Mouse (Mus musculus) monocyte, adult 5-6 weeks (primary cell): ENCODE results near the gene Fxyd7. TPM values are rescaled to one million over a fixed set of nuclear protein-coding genes. Genes with fewer than 3 reads are reported as not detected.

Experiments
- ATAC-seq: fragments of 153-309, 156-312 bp; replicated peaks from 2 replicates; pipeline ENCODE4 v1.8.0; 2017; ENCODE audit warnings: mild to moderate bottlenecking; ENCODE audit not compliant: low TSS enrichment, insufficient number of reproducible peaks, severe bottlenecking, poor library complexity, low FRiP score
- total RNA-seq: library from RNA; stranded (forward); fragments of 200-1000, 200-491, 200-594 nt; gene quantifications from 3 replicates; pipeline ENCODE4 v1.2.3, GENCODE M21; 2017

The Fxyd7 gene
- total RNA-seq, 1 experiment from 2014 or later, result not detected

DNA sequence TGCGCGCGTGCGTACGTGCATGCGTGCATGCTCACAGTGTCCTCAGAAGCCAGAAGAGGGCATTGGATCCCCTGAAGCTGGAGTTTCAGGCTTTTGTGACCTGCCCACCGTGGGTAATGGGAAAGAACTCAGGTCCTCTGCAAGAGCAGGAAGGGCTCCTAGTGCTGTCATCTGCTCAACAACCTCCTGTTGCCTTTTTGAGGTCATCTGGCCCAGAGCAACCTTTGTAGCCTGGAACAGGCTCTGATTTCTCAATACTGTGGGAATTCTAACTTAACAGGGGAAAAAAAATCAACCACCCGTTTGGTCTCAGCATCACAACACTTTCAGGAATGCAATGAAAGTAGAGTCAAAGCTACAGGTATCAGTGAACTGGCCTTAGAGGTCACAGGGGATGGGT, 28.4 kb upstream of the Fxyd7 start:
- no peak for ATAC-seq

DNA sequence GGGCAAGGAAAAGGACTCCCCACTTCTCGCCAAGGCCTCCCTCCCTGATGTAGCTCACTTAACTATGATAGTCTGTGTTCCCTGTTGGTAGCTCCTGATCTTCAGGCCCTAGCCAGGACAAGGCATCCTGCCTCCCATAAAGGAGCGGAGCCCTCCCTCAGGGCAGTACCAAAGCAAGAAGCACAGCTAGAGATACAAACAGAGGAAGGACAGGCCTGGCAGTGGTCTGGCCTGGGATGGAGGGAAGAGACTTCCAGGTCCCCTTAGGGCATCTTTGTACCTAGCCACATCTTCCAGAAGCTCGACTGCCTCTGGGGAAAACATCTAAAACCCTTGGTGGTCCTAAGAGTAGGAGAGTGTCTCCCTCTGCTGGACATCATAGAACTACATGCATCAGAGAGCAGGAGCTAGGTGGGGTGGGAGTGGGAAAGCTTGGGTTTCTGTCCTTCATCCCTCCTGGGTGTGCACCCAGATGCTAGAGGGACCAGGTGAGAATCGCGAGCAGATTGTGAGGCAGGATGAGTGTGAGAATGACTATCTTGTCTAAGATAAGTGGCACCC, 26.7 kb upstream of the Fxyd7 start:
- peak; percentile 61 for ATAC-seq

- no peak for ATAC-seq
Observed at GRCm38 (mm10) chr7:31077470-31077869, 26.2 kb upstream of the Fxyd7 start.

- ATAC-seq, result no peak
Observed at GRCm38 (mm10) chr7:31076492-31076891, 25.2 kb upstream of the Fxyd7 start, which contains the start of gene Fxyd3. Fxyd3 (minus strand) TSS chr7:31076704.

DNA sequence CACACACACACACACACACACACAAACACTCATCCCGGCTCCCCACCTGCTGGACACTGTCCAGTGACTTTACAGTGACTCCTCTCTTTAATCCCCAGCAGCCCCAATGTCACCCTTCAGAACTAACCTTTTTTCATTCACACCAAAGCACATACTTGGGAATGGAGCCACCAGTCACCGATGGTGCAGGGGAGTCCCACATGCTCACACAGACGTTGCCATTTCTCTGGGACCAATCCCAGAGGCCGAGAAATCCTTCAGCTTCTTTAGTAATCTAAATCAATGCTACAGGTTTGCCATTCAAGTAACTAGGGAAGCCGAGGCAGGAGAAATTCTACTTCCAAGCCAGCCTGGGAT, 23.4 kb upstream of the Fxyd7 start:
- ATAC-seq, result no peak

DNA sequence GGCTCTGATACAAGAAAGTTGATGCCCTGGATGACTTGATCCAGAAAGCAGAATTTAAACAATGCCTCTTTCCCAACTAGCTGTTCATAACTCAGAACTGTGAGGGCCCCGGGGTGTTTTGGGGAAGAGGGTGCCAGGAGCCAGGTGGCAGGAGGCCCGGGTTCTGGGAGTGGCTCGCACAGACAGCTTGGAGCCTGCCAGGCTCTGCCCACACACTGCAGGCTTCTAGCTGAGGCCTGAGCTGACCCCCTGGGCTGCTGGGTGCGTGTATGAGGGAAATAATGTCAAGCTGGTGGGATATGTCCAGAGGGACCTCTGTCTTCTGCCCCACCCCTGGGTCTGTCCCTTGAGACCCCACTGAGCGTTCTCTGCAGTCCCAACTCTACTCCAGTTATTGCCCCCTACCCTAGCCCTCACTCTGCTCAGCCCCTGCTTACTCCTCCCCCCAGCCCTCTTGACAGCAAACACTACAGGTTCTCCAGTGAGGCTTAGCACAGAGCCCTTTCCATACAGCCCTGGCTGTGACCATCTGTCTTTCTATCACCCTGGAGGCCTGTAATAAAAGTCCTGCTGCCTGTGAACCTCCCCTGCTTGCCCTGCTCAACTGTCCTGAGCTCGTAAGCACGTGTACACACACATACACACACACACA, 22.9 kb upstream of the Fxyd7 start:
- ATAC-seq, result no peak

GRCm38 (mm10) chr7:31073546-31073945, 22.3 kb upstream of the Fxyd7 start:
- no peak for ATAC-seq

DNA sequence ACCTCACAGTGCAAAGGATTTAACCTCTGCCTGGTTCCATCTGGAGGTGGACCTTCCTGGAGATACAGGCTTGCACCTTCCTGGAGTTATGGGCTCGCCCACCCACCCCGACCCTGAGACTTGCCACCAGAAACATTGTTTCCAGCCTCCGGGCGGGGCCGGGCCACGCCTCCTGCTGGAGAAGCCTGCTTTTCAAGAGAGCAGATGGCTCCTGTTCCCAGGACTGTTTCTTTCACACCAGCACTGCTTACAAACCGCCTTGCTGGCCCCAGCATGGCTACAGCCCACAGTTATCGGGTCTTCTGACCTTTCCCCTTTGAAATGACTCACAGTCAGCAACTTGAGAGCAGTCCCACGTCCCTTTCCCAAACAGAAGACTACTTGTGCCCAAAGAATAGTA, 21.1 kb upstream of the Fxyd7 start:
- no peak for ATAC-seq

DNA sequence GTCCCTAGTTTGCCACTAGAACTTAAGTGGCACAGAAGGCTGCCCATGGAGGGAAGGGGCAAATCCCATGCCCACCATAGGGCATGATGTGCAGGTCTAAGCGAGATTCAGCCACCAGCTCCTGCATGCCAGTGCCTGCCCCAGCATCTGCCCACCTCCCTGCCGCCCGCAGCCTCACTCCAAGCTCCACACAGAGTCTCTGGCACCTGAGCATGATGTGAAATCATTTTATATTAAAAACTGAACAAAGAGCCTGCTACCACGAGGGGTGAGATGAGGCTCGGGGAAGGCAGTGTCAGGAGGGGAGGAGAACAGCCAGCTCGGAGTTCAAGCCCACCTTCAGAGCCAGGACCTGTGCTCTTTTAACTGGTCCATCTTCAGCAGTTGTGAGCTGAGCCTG, 19.1 kb upstream of the Fxyd7 start:
- no peak for ATAC-seq

DNA sequence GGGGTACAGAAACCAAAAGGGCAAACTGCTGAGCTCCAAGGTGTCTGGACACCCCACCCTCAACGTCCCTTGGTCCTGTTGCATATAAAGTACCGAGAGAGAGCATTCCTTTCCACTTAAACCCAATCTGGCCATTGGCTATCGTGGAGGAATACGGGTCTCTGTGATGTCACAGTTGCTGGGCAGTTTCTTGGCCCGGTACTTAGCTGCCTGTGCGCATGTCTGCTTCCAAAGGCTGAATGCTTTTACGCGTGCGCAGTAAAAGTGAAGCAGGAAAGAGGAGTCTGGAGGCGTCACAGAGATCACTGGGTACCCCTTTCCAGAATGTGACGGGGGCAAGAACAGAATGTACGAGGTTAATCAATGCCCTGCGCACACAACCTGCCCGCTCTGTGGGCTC, 18.2 kb upstream of the Fxyd7 start:
- ATAC-seq, result no peak

DNA sequence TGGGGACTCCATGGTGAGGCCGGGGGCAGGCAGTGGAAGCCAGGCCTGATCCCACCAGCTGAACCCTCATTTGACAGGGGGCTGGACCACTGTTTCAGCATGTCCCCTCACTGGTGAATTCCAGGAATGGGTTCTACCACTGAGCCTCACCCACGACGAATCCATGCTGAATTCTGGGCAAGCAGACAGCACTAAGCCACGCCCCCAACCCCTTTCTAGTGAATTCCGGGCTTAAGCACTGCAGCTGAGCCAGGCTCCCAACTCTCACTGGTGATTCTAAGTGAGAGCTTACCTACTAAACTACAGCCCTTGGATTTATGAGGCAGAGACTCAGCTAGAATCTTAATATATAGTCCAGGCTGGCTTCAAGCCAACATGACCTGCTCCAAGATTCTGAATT, 16.6 kb upstream of the Fxyd7 start:
- no peak for ATAC-seq

DNA sequence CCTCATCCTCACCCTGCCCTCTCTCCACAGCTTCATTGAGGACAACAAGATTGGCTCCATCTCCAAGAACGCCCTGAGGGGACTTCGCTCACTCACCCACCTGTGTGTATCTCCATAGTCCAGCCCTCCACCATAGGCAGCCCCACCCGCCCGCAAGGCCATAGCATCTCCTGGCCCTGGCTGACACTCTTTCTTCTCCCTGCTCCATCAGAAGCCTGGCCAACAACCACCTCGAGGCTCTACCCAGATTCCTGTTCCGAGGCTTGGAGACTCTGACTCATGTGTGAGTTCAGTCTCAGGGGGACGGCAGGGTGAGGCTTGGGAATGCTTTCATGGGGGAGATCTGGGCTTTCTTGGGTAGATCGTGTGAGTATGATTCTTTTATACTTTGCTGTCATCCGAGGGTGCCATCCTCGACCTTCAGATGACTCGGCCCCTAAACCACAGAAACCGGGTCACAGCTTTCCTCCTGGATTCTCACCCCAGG, 11.8 kb upstream of the Fxyd7 start:
- no peak for ATAC-seq

DNA sequence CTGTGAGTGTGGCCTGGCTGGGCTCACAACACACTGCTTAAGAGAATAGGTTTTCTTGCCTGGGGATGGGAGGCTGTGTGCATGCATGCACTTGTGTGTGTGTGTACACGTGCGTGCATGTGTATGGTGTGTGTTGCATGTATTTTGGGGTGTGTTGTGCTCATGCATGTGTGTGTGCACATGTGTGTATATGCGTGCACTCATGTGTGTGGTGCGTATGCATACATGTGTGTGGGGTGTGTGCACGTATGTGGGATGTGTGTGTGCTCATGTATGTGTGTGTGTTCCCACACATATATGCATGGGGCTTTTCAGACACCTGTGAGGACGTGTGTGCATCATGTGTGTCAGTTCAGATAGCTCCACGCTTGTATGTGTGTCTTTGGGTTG, 9.3 kb upstream of the Fxyd7 start:
- no peak for ATAC-seq

DNA sequence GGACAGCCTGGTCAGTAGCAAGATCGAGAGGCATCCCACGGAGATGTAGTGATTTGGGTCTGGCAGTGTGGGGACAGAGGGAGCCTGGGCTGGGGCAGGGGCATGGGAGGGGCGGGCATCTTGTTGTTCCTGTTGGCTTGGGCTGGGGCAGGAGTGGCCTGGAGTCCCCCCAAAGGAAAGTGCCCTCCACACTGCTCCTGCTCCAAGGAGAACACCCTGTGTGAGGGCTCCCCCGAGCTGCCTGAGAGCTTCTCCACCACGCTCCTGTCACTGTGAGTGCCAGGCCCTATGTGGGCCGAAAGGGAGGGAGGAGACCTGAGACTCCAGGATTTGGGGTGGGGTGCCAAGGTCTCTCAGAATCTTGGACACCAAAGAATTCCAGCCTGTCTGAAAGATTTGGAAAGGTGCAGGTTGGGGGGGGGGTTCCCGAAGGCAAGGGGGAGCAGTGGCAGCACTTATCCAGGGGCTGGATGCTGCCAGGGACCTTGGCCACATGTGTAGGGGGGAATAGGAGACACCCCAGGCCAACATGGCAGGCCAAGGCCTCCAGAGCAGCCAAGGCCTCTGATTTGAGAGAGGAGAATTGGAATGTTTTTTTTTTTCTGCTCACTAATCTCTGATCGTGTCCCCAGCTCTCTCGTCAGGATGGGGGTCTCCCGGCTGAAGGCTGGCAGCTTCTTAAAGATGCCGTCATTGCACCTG, 8.8 kb upstream of the Fxyd7 start:
- no peak for ATAC-seq

- ATAC-seq, result peak; percentile 76
Observed at GRCm38 (mm10) chr7:31059108-31059507, 7.8 kb upstream of the Fxyd7 start, which contains the start of gene Lgi4. Lgi4 (plus strand) TSS chr7:31059342.

DNA sequence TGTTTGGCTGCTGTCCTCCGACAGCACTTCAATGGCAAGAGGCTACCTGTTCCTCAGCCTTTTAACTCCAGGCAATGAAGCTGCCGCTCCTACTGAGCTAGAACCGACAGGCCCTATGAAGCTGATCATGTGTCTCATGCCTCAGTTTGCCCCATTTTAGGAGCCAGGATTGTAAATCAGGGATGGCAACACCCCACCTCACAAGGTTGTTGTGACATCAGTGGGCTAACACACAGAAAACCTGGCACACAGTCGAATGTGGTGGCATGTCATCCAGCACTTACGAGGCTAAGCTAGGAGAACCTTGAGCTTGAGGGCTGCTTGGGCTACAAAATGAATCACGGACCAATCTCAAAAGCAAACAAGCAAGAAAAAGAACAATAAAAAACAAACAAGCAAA, 6.9 kb upstream of the Fxyd7 start:
- no peak for ATAC-seq

GRCm38 (mm10) chr7:31057730-31058129, 6.5 kb upstream of the Fxyd7 start:
- ATAC-seq, result no peak

DNA sequence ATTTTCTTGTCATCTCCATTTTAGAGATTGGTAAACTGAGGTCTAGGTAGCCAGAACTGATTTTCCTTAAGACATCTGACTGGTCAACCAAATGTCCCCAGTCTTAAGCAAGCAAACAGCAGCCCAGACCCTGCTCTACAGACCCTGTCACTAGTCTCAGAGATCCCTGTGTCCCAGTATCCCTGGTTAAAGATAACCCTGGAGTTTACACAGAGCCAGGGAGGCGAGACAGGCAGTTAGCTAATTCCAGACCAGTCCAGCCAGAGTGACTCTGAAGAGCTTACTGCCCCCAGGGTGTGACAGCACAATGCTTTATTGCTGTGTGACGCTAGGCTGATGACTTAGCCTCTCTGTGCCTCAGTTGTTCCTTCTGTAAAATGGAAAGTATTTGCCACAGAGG, 5.8 kb upstream of the Fxyd7 start, which contains the start of gene Fxyd1:
Gene Fxyd1, minus strand, starts transcription at position 129 of the 400 bp plus-strand sequence.
- ATAC-seq, result no peak

- ATAC-seq, result no peak
Observed at GRCm38 (mm10) chr7:31056448-31056847, 5.2 kb upstream of the Fxyd7 start.

DNA sequence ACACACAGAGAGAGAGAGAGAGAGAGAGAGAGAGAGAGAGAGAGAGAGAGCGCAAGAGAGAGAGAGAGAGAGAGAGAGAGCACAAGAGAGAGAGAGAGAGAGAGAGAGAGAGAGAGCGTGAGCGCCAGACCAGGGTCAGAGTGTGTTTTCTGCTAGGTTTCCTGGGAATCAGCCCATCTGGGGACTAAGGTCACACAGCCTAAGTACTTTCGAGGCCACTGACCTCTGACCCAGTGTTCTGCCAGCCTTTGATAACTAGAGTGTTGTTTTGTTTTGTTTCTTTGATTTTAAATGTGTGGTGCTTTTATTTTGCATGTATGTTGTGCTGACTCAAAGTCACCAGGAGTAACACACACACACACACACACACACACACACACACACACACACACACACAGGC, 4.6 kb upstream of the Fxyd7 start:
- no peak for ATAC-seq
